Mouse (Mus musculus): Measurements from ENCODE around the gene Asb15.

Gene Asb15

GRCm38 (mm10) chr6:24564081-24564480 is 36.1 kb downstream of the Asb15 start:
- in situ Hi-C loops (cut with MseI, MboI) = no loop called here

- in situ Hi-C loops (cut with MseI, MboI) = no loop called here
These were observed 36.9 kb downstream of the Asb15 start for GRCm38 (mm10) chr6:24564886-24565285.

GRCm38 (mm10) chr6:24568963-24569362 is 41.0 kb downstream of the Asb15 start:
- in situ Hi-C loops (cut with MseI, MboI) = no loop called here

GRCm38 (mm10) chr6:24569711-24570110 is 41.8 kb downstream of the Asb15 start:
- in situ Hi-C loops (cut with MseI, MboI) = no loop called here

GRCm38 (mm10) chr6:24570278-24570677 is 42.3 kb downstream of the Asb15 start:
- in situ Hi-C loops (cut with MseI, MboI) = no loop called here

GRCm38 (mm10) chr6:24571126-24571525 is 43.2 kb downstream of the Asb15 start:
- in situ Hi-C loops (cut with MseI, MboI) = no loop called here

- in situ Hi-C loops (cut with MseI, MboI) = no loop called here
These were observed 44.5 kb downstream of the Asb15 start for GRCm38 (mm10) chr6:24572431-24572830.

GRCm38 (mm10) chr6:24573319-24573718 is 45.4 kb downstream of the Asb15 start:
- in situ Hi-C loops (cut with MseI, MboI) = no loop called here

GRCm38 (mm10) chr6:24583456-24583855 is 55.5 kb downstream of the Asb15 start:
- in situ Hi-C loops (cut with MseI, MboI) = no loop called here

GRCm38 (mm10) chr6:24585431-24586310 is 57.7 kb downstream of the Asb15 start:
- in situ Hi-C loops (cut with MseI, MboI) = no loop called here

GRCm38 (mm10) chr6:24586885-24587284 is 58.9 kb downstream of the Asb15 start:
- in situ Hi-C loops (cut with MseI, MboI) = no loop called here

GRCm38 (mm10) chr6:24590282-24590681 is 62.3 kb downstream of the Asb15 start:
- in situ Hi-C loops (cut with MseI, MboI) = no loop called here

GRCm38 (mm10) chr6:24591525-24592218 is 63.7 kb downstream of the Asb15 start:
- in situ Hi-C loops (cut with MseI, MboI) = no loop called here

GRCm38 (mm10) chr6:24597500-24597899 is 69.6 kb downstream of the Asb15 start, which contains the start of gene Lmod2:
Lmod2 (plus strand) TSS chr6:24597762.
- in situ Hi-C loops (cut with MseI, MboI) = no loop called here

GRCm38 (mm10) chr6:24599179-24599578 is 71.2 kb downstream of the Asb15 start:
- in situ Hi-C loops (cut with MseI, MboI) = no loop called here

- in situ Hi-C loops (cut with MseI, MboI) = no loop called here
These were observed 71.7 kb downstream of the Asb15 start for GRCm38 (mm10) chr6:24599639-24600038.

- in situ Hi-C loops (cut with MseI, MboI) = no loop called here
These were observed 72.2 kb downstream of the Asb15 start for GRCm38 (mm10) chr6:24600134-24600533.

- in situ Hi-C loops (cut with MseI, MboI) = no loop called here
These were observed 72.8 kb downstream of the Asb15 start for GRCm38 (mm10) chr6:24600726-24601125.

- in situ Hi-C loops (cut with MseI, MboI) = no loop called here
These were observed 73.7 kb downstream of the Asb15 start for GRCm38 (mm10) chr6:24601668-24602067.

GRCm38 (mm10) chr6:24602351-24602750 is 74.4 kb downstream of the Asb15 start:
- in situ Hi-C loops (cut with MseI, MboI) = no loop called here

- in situ Hi-C loops (cut with MseI, MboI) = no loop called here
These were observed 75.0 kb downstream of the Asb15 start for GRCm38 (mm10) chr6:24602993-24603392.

GRCm38 (mm10) chr6:24604289-24604688 is 76.3 kb downstream of the Asb15 start:
- in situ Hi-C loops (cut with MseI, MboI) = no loop called here

- in situ Hi-C loops (cut with MseI, MboI) = no loop called here
These were observed 77.7 kb downstream of the Asb15 start for GRCm38 (mm10) chr6:24605631-24606030.

Measured in mouse trophoblast stem cell (cell line).